Mouse (Mus musculus) neural tube, embryonic 15.5 days (tissue): ENCODE data around the gene Ncf1. TPM values are rescaled to one million over a fixed set of nuclear protein-coding genes. Genes with fewer than 3 reads are reported as not detected.

Experiments used
- ATAC-seq: fragments of 200-750 bp; cut with Nextera tagmentation; 2 replicates; pipeline ENCODE4 v1.8.0; 2017; ENCODE audit warnings: mild to moderate bottlenecking, moderate TSS enrichment, moderate library complexity; ENCODE audit not compliant: low FRiP score
- H3K27ac ChIP-seq: fragments of 300-500 bp; sonication (generic); replicated peaks from 2 replicates; pipeline ENCODE4 v1.5.1; 2015; ENCODE audit warnings: mild to moderate bottlenecking, inconsistent platforms
- H3K27me3 ChIP-seq: fragments of 300-500 bp; sonication (generic); replicated peaks from 2 replicates; pipeline ENCODE4 v1.6.1; 2015; ENCODE audit warnings: inconsistent platforms
- H3K36me3 ChIP-seq: fragments of 300-500 bp; sonication (generic); 2 replicates; pipeline ENCODE4 v1.6.1; 2015; ENCODE audit warnings: inconsistent platforms
- H3K4me1 ChIP-seq: fragments of 300-500 bp; sonication (generic); 2 replicates; pipeline ENCODE4 v1.6.1; 2015; ENCODE audit warnings: inconsistent platforms
- H3K4me2 ChIP-seq: fragments of 300-500 bp; sonication (generic); 2 replicates; pipeline ENCODE4 v1.6.1; 2015; ENCODE audit warnings: inconsistent platforms, mild to moderate bottlenecking, moderate library complexity
- H3K4me3 ChIP-seq: fragments of 300-500 bp; sonication (generic); replicated peaks from 2 replicates; pipeline ENCODE4 v1.5.1; 2015; ENCODE audit warnings: mild to moderate bottlenecking, inconsistent platforms
- H3K9ac ChIP-seq: fragments of 300-500 bp; sonication (generic); replicated peaks from 2 replicates; pipeline ENCODE4 v1.6.1; 2015; ENCODE audit warnings: mild to moderate bottlenecking, inconsistent platforms
- H3K9me3 ChIP-seq: fragments of 300-500 bp; sonication (generic); replicated peaks from 2 replicates; pipeline ENCODE4 v1.6.1; 2016; ENCODE audit warnings: inconsistent platforms
- WGBS: fragments of 180-500 bp; shearing (Covaris S2); methylation state at CpG from one replicate; pipeline ENCODE4 v1.1.7; 2015; ENCODE audit warnings: mixed read lengths; 5-methylcytosine and 5-hydroxymethylcytosine counted together
- polyA plus RNA-seq: library from polyadenylated mRNA; unstranded; fragments of >200 nt; fragmentation: Nextera tagmentation; extraction: Ambion mirVana; gene quantifications from 2 replicates; pipeline ENCODE4 v1.2.1, GENCODE M21; 2015

Ncf1 gene
- polyA plus RNA-seq, result 2.5 and 5.1 TPM in 2 replicates

- Histone ChIP-seq H3K27me3 (no peaks in the 10 kb centered on the region), H3K4me1 (no peaks in the 10 kb centered on the region), H3K36me3 (no peaks in the 10 kb centered on the region), H3K9me3 (no peaks in the 10 kb centered on the region), H3K9ac (no peak within 1 kb of the TSS), H3K4me2 (no peak within 1 kb of the TSS), H3K4me3 (no peak within 1 kb of the TSS), H3K27ac (no peak within 1 kb of the TSS)
- no peak for ATAC-seq
- WGBS, result 89% methylated on average over 7 of the region's 7 CpGs
Observed at GRCm38 (mm10) chr5:134229391-134229790, at the start of gene Ncf1. TSS of gene Ncf1 (minus strand) at chr5:134229625.

GRCm38 (mm10) chr5:134277109-134277508 is 47.7 kb upstream of the Ncf1 start:
- Histone ChIP-seq H3K36me3 (peaks cover 88% of the 10 kb centered on the region), H3K27ac (no peak overlapping the region)

GRCm38 (mm10) chr5:134275556-134275955 is 46.1 kb upstream of the Ncf1 start:
- no peaks in the 10 kb centered on the region for H3K4me1 ChIP-seq
- no peaks in the 10 kb centered on the region for H3K9me3 ChIP-seq
- no peak overlapping the region for H3K27ac ChIP-seq
- no peaks in the 10 kb centered on the region for H3K27me3 ChIP-seq
- 94% methylated on average over 10 of the region's 10 CpGs for WGBS
- H3K4me3 ChIP-seq, result no peak overlapping the region
- no peak overlapping the region for H3K4me2 ChIP-seq
- ATAC-seq, result no peak
- H3K36me3 ChIP-seq, result peaks cover 91% of the 10 kb centered on the region
- no peak overlapping the region for H3K9ac ChIP-seq

More at GRCm38 (mm10) chr5:134277109-134277508, 47.7 kb upstream of the Ncf1 start:
- no peak overlapping the region for H3K4me2 ChIP-seq
- H3K27me3 ChIP-seq, result no peaks in the 10 kb centered on the region
- no peaks in the 10 kb centered on the region for H3K9me3 ChIP-seq
- H3K4me1 ChIP-seq, result no peaks in the 10 kb centered on the region
- no peak overlapping the region for H3K4me3 ChIP-seq
- WGBS, result 92% methylated on average over 4 of the region's 4 CpGs
- no peak overlapping the region for H3K9ac ChIP-seq
- no peak for ATAC-seq

GRCm38 (mm10) chr5:134275021-134275420 is 45.6 kb upstream of the Ncf1 start:
- H3K9me3 ChIP-seq, result no peaks in the 10 kb centered on the region
- H3K4me2 ChIP-seq, result no peak overlapping the region
- no peak overlapping the region for H3K9ac ChIP-seq
- H3K27ac ChIP-seq, result no peak overlapping the region
- 93% methylated on average over 11 of the region's 11 CpGs for WGBS
- no peak for ATAC-seq
- no peak overlapping the region for H3K4me3 ChIP-seq
- H3K4me1 ChIP-seq, result no peaks in the 10 kb centered on the region
- peaks cover 90% of the 10 kb centered on the region for H3K36me3 ChIP-seq
- H3K27me3 ChIP-seq, result no peaks in the 10 kb centered on the region

- H3K4me2 ChIP-seq, result no peak overlapping the region
- ATAC-seq, result no peak
- H3K4me3 ChIP-seq, result no peak overlapping the region
- no peak overlapping the region for H3K27ac ChIP-seq
- H3K36me3 ChIP-seq, result peaks cover 89% of the 10 kb centered on the region
- H3K9ac ChIP-seq, result no peak overlapping the region
- WGBS, result 94% methylated on average over 8 of the region's 8 CpGs
- H3K27me3 ChIP-seq, result no peaks in the 10 kb centered on the region
- no peaks in the 10 kb centered on the region for H3K4me1 ChIP-seq
- H3K9me3 ChIP-seq, result no peaks in the 10 kb centered on the region
Observed at GRCm38 (mm10) chr5:134273761-134274160, 44.3 kb upstream of the Ncf1 start.

- no peaks in the 10 kb centered on the region for H3K4me1 ChIP-seq
- H3K36me3 ChIP-seq, result peaks cover 89% of the 10 kb centered on the region
- H3K4me3 ChIP-seq, result no peak overlapping the region
- no peaks in the 10 kb centered on the region for H3K9me3 ChIP-seq
- WGBS, result 78% methylated on average over 11 of the region's 11 CpGs
- no peak overlapping the region for H3K9ac ChIP-seq
- H3K27me3 ChIP-seq, result no peaks in the 10 kb centered on the region
- no peak overlapping the region for H3K27ac ChIP-seq
- ATAC-seq, result no peak
- H3K4me2 ChIP-seq, result no peak overlapping the region
Observed at GRCm38 (mm10) chr5:134272761-134273160, 43.3 kb upstream of the Ncf1 start.

- peaks cover 88% of the 10 kb centered on the region for H3K36me3 ChIP-seq
- H3K9ac ChIP-seq, result no peak overlapping the region
- no peak overlapping the region for H3K27ac ChIP-seq
- ATAC-seq, result no peak
- no peaks in the 10 kb centered on the region for H3K4me1 ChIP-seq
- no peak overlapping the region for H3K4me2 ChIP-seq
- no peaks in the 10 kb centered on the region for H3K27me3 ChIP-seq
- WGBS, result 89% methylated on average over 11 of the region's 11 CpGs
- no peak overlapping the region for H3K4me3 ChIP-seq
- no peaks in the 10 kb centered on the region for H3K9me3 ChIP-seq
Observed at GRCm38 (mm10) chr5:134271421-134271820, 42.0 kb upstream of the Ncf1 start.

GRCm38 (mm10) chr5:134270566-134270965 is 41.1 kb upstream of the Ncf1 start:
- Histone ChIP-seq H3K4me2 (no peak overlapping the region), H3K9ac (no peak overlapping the region), H3K4me1 (no peaks in the 10 kb centered on the region), H3K9me3 (no peaks in the 10 kb centered on the region), H3K36me3 (peaks cover 90% of the 10 kb centered on the region), H3K4me3 (no peak overlapping the region), H3K27ac (no peak overlapping the region), H3K27me3 (no peaks in the 10 kb centered on the region)
- WGBS, result 97% methylated on average over 4 of the region's 4 CpGs
- ATAC-seq, result no peak

GRCm38 (mm10) chr5:134269751-134270150 is 40.3 kb upstream of the Ncf1 start:
- ATAC-seq, result no peak
- Histone ChIP-seq H3K4me1 (no peaks in the 10 kb centered on the region), H3K9me3 (no peaks in the 10 kb centered on the region), H3K9ac (no peak overlapping the region), H3K4me3 (no peak overlapping the region), H3K27me3 (no peaks in the 10 kb centered on the region), H3K36me3 (peaks cover 89% of the 10 kb centered on the region), H3K4me2 (no peak overlapping the region), H3K27ac (no peak overlapping the region)
- 89% methylated on average over 5 of the region's 5 CpGs for WGBS

GRCm38 (mm10) chr5:134268751-134269150 is 39.3 kb upstream of the Ncf1 start:
- Histone ChIP-seq H3K4me3 (no peak overlapping the region), H3K36me3 (peaks cover 91% of the 10 kb centered on the region)
- 92% methylated on average over 8 of the region's 8 CpGs for WGBS

GRCm38 (mm10) chr5:134266404-134266803 is 37.0 kb upstream of the Ncf1 start:
- no peaks in the 10 kb centered on the region for H3K9me3 ChIP-seq
- 83% methylated on average over 18 of the region's 18 CpGs for WGBS
- H3K4me3 ChIP-seq, result no peak overlapping the region
- H3K4me1 ChIP-seq, result no peaks in the 10 kb centered on the region
- no peaks in the 10 kb centered on the region for H3K27me3 ChIP-seq
- no peak overlapping the region for H3K4me2 ChIP-seq
- ATAC-seq, result no peak
- H3K9ac ChIP-seq, result no peak overlapping the region
- peaks cover 92% of the 10 kb centered on the region for H3K36me3 ChIP-seq
- no peak overlapping the region for H3K27ac ChIP-seq

More at GRCm38 (mm10) chr5:134268751-134269150, 39.3 kb upstream of the Ncf1 start:
- no peak for ATAC-seq
- Histone ChIP-seq H3K4me2 (no peak overlapping the region), H3K9ac (no peak overlapping the region), H3K27me3 (no peaks in the 10 kb centered on the region), H3K9me3 (no peaks in the 10 kb centered on the region), H3K4me1 (no peaks in the 10 kb centered on the region), H3K27ac (no peak overlapping the region)

GRCm38 (mm10) chr5:134265890-134266289 is 36.5 kb upstream of the Ncf1 start:
- WGBS, result 82% methylated on average over 2 of the region's 2 CpGs
- no peak for ATAC-seq
- H3K9ac ChIP-seq, result no peak overlapping the region

More at GRCm38 (mm10) chr5:134265890-134266289, 36.5 kb upstream of the Ncf1 start:
- H3K4me1 ChIP-seq, result no peaks in the 10 kb centered on the region
- H3K4me2 ChIP-seq, result no peak overlapping the region
- peaks cover 92% of the 10 kb centered on the region for H3K36me3 ChIP-seq
- no peaks in the 10 kb centered on the region for H3K9me3 ChIP-seq
- H3K4me3 ChIP-seq, result no peak overlapping the region
- no peak overlapping the region for H3K27ac ChIP-seq
- no peaks in the 10 kb centered on the region for H3K27me3 ChIP-seq
